Mouse (Mus musculus) brown adipose tissue, adult 24 weeks (tissue): ENCODE measurements at regions not wholly inside any gene's neighbourhood (a gene's known extent, or its start where the extent isn't known, plus 50 kb on each side); places are given as distances from the start of the nearest gene placed in this dataset.

ENCODE experiments used
- H3K27ac ChIP-seq: fragments of 200-500 bp; replicated peaks from 2 replicates; pipeline ENCODE4 v1.5.1; 2012; ENCODE audit warnings: low read depth, mild to moderate bottlenecking, low read length
- H3K4me1 ChIP-seq: fragments of 200-500 bp; 2 replicates; pipeline ENCODE4 v1.6.1; 2012; ENCODE audit warnings: low read length, mixed read lengths; ENCODE audit not compliant: control insufficient read depth, insufficient read depth, insufficient read length
- H3K4me3 ChIP-seq: fragments of 200-500 bp; 2 replicates; pipeline ENCODE4 v1.5.1; 2012; ENCODE audit warnings: low read depth, mild to moderate bottlenecking, low read length, moderate library complexity; ENCODE audit not compliant: insufficient read depth

GRCm38 (mm10) chr13:82316573-82317202, 533.8 kb downstream of the Cetn3 start:
- Histone ChIP-seq H3K4me3 (no peak overlapping the region), H3K27ac (no peak overlapping the region), H3K4me1 (no peaks in the 10 kb centered on the region)

- Histone ChIP-seq H3K4me1 (no peaks in the 10 kb centered on the region), H3K4me3 (no peak overlapping the region), H3K27ac (no peak overlapping the region)
Measured at GRCm38 (mm10) chr13:82317203-82317580, 534.3 kb downstream of the Cetn3 start.

DNA sequence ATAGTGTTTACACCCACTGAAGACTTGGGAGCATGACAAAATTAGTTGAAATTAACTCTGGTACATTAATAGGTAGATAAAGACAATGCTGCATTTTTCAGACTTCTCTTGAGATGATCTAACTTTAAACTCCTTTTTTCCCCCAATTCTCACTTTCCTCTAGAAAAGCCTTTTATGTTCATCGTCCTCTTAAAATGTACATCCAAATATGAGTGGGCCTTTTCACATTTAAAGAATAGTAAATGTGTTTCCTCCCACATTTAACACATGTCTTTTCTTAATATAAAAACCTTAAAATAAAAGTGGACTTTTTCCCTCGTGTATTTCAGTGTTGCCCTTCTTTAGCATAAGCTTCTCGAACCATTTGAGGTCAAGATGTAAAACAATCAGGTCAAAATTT, 535.5 kb downstream of the Cetn3 start:
- no peak overlapping the region for H3K27ac ChIP-seq
- H3K4me1 ChIP-seq, result no peaks in the 10 kb centered on the region
- no peak overlapping the region for H3K4me3 ChIP-seq

- Histone ChIP-seq H3K4me3 (no peak overlapping the region), H3K4me1 (no peaks in the 10 kb centered on the region), H3K27ac (no peak overlapping the region)
Measured at GRCm38 (mm10) chr13:82354355-82354754, 571.5 kb downstream of the Cetn3 start.

- H3K27ac ChIP-seq, result no peak overlapping the region
- H3K4me3 ChIP-seq, result no peak overlapping the region
- no peaks in the 10 kb centered on the region for H3K4me1 ChIP-seq
Measured at GRCm38 (mm10) chr13:82355296-82355695, 572.4 kb downstream of the Cetn3 start.

DNA sequence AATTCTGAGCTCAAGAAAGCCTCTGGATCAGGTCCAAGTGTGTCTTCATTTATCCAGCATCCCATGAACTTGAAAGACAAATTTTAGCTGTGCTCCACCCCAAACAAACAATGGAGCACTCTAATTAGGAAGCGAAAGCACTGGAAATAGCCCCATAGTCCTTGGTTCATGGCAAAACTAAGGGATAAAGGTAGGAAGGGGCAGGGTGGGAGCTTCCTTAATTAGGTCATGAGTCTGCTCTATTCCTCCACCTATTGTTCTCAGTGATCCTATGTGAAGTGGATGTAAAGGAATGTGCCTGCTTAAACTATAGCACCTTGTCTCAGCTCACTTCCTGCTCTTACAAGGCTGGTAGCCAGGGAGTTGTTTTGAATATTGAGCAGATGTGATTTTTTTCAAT, 576.6 kb downstream of the Cetn3 start:
- no peak overlapping the region for H3K27ac ChIP-seq
- no peak overlapping the region for H3K4me3 ChIP-seq
- no peaks in the 10 kb centered on the region for H3K4me1 ChIP-seq

DNA sequence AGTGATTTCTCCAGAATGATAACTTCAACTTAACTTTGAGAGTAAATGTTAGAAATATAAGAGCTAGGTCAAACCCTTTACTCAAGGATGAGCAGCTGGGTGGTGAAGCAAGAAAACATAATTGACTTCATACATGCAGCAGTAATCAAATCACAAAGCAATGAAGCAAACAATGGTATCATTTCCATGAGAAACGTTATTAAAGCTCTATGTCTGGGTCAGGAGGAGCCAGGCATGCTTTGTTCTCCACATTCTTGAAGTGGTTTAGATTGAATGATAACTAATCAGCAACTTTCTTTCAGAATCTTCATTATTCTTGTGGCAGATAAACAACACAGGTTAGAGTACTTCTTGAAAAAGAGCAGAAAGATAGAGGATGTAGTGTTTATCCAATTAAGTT, 577.8 kb downstream of the Cetn3 start:
- H3K27ac ChIP-seq, result no peak overlapping the region
- no peak overlapping the region for H3K4me3 ChIP-seq
- H3K4me1 ChIP-seq, result no peaks in the 10 kb centered on the region

DNA sequence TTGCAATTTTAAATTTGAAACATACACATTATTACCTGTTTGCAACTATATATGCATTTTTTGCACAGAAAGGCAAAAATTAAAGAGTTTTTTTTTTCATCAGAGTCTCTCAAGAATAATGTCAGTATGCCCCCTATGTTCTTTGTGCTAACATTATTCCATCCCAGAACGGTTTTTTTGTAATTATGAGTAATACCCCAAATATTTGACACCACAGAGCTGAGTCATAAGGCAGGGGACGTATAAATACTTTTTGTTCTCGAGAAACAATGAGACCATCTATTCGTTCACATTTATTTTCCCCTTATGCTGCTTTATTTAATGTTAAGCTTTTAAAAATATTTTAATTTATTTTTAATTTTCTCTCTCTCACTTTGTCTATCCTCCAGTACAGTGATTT, 578.5 kb downstream of the Cetn3 start:
- Histone ChIP-seq H3K4me3 (no peak overlapping the region), H3K4me1 (no peaks in the 10 kb centered on the region), H3K27ac (no peak overlapping the region)

DNA sequence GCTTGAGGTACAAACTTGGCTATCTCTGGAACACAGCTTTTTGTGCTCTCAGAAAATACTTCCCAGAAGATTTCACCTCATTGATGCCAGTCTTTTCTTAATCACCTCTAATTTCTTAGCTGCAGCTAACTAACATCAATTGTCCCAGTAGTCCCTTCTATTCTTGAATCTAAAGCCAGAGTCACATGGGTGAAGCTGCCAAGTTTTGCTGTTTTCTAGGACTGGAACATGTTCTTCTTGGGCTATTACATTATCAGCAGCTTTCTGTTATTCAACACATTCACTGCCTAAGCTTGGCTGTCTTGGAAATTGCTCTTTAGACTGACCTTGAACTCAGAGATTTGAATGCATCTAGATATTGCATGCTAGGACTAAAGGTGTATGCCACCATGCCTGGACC, 583.9 kb downstream of the Cetn3 start:
- Histone ChIP-seq H3K4me1 (no peaks in the 10 kb centered on the region), H3K27ac (no peak overlapping the region), H3K4me3 (no peak overlapping the region)

DNA sequence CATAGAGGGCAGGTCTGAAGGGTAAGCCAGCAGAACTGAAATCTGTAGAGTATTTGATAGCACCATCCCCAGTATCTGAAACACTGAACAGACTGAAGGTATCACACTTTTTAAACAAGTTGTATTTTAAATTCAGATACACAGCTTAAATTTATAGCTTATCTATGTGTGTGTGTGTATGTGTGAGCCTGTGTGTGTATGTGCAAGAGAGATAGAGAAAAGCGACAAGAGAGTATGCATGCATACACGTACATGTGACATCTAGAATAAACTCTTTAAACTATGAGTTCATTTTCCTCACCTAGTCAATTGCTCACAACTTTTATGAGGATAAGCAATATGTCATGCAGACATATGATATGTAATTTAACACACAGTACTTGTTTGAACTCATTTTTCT, 588.7 kb downstream of the Cetn3 start:
- no peak overlapping the region for H3K4me3 ChIP-seq
- no peak overlapping the region for H3K27ac ChIP-seq
- no peaks in the 10 kb centered on the region for H3K4me1 ChIP-seq

DNA sequence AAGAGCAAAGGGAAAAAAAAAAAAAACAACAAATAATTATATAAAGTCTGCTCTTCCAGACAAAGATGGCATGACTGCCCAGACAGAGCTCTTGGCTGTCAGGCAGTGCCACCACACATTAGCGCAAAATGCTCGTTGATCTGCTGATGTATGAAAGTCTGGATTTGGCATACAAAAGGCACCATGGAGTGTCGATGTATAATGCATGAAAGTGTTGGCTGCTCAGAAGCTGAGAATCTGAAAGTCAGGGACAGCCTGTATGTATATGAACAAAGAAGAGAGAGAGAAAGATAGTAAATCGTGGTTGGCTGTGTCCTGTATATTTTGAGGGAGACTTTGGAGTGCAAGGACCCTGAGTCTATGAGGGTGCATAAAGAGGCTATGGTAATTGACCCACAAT, 589.7 kb downstream of the Cetn3 start:
- Histone ChIP-seq H3K27ac (no peak overlapping the region), H3K4me1 (no peaks in the 10 kb centered on the region), H3K4me3 (no peak overlapping the region)

DNA sequence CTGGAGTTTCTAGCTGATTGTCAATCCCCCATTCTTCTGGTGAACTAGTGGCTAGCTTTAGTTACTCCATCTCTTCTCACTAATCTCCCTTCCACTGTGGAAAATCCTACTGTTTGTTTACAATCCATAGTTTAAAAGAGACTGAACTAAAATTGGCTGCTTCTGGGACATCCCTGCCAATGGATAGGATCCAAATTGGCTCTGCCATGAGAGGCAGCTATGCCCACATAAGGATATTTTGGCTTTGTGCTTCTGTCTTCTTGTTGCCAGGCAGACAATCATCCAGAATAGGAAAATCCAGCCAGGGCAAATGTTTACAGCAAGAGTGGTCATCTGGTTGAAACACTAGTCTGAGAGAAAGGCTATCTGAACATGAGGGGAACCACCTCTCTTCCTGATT, 610.0 kb downstream of the Cetn3 start:
- H3K4me1 ChIP-seq, result no peaks in the 10 kb centered on the region
- no peak overlapping the region for H3K27ac ChIP-seq
- no peak overlapping the region for H3K4me3 ChIP-seq

DNA sequence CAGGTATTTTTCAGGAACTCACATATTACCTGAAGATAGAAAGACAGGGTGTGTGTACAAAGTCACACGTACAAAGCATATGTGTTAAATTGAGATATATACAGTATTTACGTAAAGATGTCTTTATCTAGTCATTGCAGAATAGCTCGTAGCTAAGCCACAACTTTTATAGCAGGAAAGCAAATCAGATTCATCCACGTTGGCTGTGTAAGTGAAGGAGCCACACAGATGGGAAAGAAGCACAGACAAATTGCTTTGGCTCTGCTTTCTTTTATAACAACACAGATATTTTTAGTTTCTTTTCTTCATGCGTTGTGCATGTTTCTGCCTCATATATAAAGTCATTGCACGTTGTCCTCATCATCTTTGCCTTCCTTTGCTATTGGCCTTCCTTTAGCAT, 610.6 kb downstream of the Cetn3 start:
- Histone ChIP-seq H3K4me3 (no peak overlapping the region), H3K27ac (no peak overlapping the region), H3K4me1 (no peaks in the 10 kb centered on the region)

DNA sequence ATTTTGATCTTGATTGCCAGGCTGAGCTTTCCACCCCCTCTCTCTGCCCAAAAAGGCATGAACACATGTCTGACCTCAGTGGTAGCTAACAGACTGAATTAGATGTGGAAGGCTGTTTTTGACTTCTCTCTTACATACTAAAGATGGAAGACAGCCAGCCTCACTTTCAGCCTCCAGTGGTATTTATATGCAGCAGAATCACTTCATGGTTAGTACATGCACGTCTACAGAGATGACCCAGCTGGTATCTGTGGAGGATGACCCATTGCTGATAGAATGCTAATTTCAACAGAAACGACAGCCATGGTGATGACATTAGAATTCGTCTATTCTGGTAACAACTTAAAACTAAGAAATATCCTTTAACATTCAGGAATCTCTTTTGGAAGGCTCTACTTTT, 630.8 kb downstream of the Cetn3 start:
- Histone ChIP-seq H3K27ac (no peak overlapping the region), H3K4me1 (no peaks in the 10 kb centered on the region), H3K4me3 (no peak overlapping the region)

GRCm38 (mm10) chr13:82420966-82421365, 638.1 kb downstream of the Cetn3 start:
- H3K4me1 ChIP-seq, result no peaks in the 10 kb centered on the region

GRCm38 (mm10) chr13:82423911-82424654, 641.2 kb downstream of the Cetn3 start:
- no peak overlapping the region for H3K27ac ChIP-seq
- no peak overlapping the region for H3K4me3 ChIP-seq
- H3K4me1 ChIP-seq, result no peaks in the 10 kb centered on the region

More at GRCm38 (mm10) chr13:82420966-82421365, 638.1 kb downstream of the Cetn3 start:
- H3K4me3 ChIP-seq, result no peak overlapping the region
- H3K27ac ChIP-seq, result no peak overlapping the region
